Mouse (Mus musculus) thymus, adult 2 months (tissue): ENCODE measurements around the gene Spata13.

Experiments used
- CTCF ChIP-seq: fragments of 200-500 bp; IDR thresholded peaks from 2 replicates; pipeline ENCODE4 v1.5.1; 2012; ENCODE audit warnings: mild to moderate bottlenecking, control low read depth, low read length, moderate library complexity, borderline replicate concordance; ENCODE audit not compliant: control insufficient read depth, poor library complexity, insufficient read depth; ENCODE audit errors: extremely low read depth
- POLR2A ChIP-seq: fragments of 200-500 bp; IDR thresholded peaks from 2 replicates; pipeline ENCODE4 v1.6.1; 2012; ENCODE audit warnings: mild to moderate bottlenecking, low read length, control low read depth, moderate library complexity; ENCODE audit not compliant: control insufficient read depth, poor library complexity, insufficient read depth; ENCODE audit errors: extremely low read depth

GRCm38 (mm10) chr14:60757722-60758121, 123.9 kb downstream of the Spata13 start:
- TF ChIP-seq CTCF (no peak), POLR2A (no peak)
